Mouse (Mus musculus): ENCODE measurements around the gene Pappa2. TPM values are rescaled to one million over a fixed set of nuclear protein-coding genes. Genes with fewer than 3 reads are reported as not detected.

Gene Pappa2
- polyA plus RNA-seq, 1 experiment from 2014 or later, result 5.6 TPM

DNA sequence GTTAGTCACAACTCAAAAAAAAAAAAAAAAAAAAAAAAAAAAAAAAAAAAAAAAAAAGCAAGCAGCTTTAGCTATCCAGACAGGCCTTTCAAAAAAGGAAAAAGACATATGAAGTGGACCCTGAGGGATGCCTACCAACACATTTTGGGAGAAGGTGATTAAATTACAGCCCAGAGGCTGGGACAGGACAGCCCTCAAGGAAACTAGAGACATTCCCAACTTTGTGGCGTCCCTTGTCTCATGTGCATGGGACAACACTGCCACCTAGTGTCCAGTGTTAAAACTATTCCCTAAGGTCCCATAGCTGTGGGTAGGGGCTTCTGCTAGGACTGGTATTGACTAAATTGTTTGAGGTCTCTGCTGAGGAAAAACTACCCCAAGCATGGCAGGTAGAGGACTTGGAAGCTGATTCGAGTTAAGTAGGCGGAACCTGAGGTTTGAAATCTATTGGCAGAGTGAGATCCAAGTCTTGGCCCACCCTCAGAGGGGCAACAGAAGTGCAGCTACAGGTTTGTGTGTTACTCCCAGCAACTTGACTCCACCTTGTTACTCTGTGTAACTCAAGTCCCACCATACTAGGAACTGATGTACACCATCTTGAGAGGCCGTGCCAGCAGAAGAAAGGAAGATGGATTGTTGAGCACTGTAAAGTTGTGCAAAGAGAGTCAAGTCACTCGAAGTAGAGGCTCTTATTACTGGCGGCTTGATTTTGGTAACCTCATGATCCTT, 26.6 kb downstream of the Pappa2 start:
- Histone ChIP-seq H3K27ac (replicated peaks; ENCODE audit: low read depth, low read length) (no peak overlapping the region), H3K36me3 (ENCODE audit: control insufficient read depth, insufficient read depth, low read length) (no peaks in the 10 kb centered on the region)
- WGBS, result 46% methylated on average over 6 of the region's 6 CpGs

GRCm38 (mm10) chr1:158949041-158949440, 31.2 kb downstream of the Pappa2 start:
- ATAC-seq (ENCODE audit: low read depth), result no peak
- no peak overlapping the region for H3K9ac ChIP-seq (ENCODE audit: low read depth, low read length)
- H3K4me1 ChIP-seq (ENCODE audit: control insufficient read depth, insufficient read depth, low read length), result peaks cover 3% of the 10 kb centered on the region; the same call in 1 of the 2 replicates
- H3K36me3 ChIP-seq (ENCODE audit: control insufficient read depth, insufficient read depth, low read length), result no peaks in the 10 kb centered on the region
- no peaks in the 10 kb centered on the region for H3K9me3 ChIP-seq (ENCODE audit: control insufficient read depth, low read length)
- 84% methylated on average over 6 of the region's 6 CpGs for WGBS
- DNase-seq (ENCODE audit: low spot score), result no peak
- H3K4me2 ChIP-seq (ENCODE audit: low read depth, low read length), result no peak overlapping the region
- no peak overlapping the region for H3K27ac ChIP-seq (replicated peaks; ENCODE audit: low read depth, low read length)
- H3K4me3 ChIP-seq (ENCODE audit: low read depth, low read length), result no peak overlapping the region
- no peaks in the 10 kb centered on the region for H3K27me3 ChIP-seq (replicated peaks; ENCODE audit: control insufficient read depth, insufficient read depth, low read length)

More for the DNA sequence above, 26.6 kb downstream of the Pappa2 start:
- Histone ChIP-seq H3K4me2 (ENCODE audit: low read depth, low read length) (no peak overlapping the region), H3K9ac (ENCODE audit: low read depth, low read length) (no peak overlapping the region), H3K4me3 (ENCODE audit: low read depth, low read length) (no peak overlapping the region), H3K27me3 (replicated peaks; ENCODE audit: control insufficient read depth, insufficient read depth, low read length) (no peaks in the 10 kb centered on the region), H3K9me3 (ENCODE audit: control insufficient read depth, low read length) (no peaks in the 10 kb centered on the region), H3K4me1 (ENCODE audit: control insufficient read depth, insufficient read depth, low read length) (0 out of 2 replicates have a peak, but pooled peaks cover 8% of the 10 kb centered on the region)
- ATAC-seq (ENCODE audit: low read depth) (peak; percentile 81), DNase-seq (ENCODE audit: low spot score) (peak; percentile 88)

- ATAC-seq (ENCODE audit: low read depth) (no peak), DNase-seq (ENCODE audit: low spot score) (no peak)
- Histone ChIP-seq H3K36me3 (ENCODE audit: control insufficient read depth, insufficient read depth, low read length) (no peaks in the 10 kb centered on the region), H3K9ac (ENCODE audit: low read depth, low read length) (no peak overlapping the region), H3K27ac (replicated peaks; ENCODE audit: low read depth, low read length) (no peak overlapping the region), H3K4me1 (ENCODE audit: control insufficient read depth, insufficient read depth, low read length) (peaks cover 3% of the 10 kb centered on the region; the same call in 1 of the 2 replicates), H3K4me3 (ENCODE audit: low read depth, low read length) (no peak overlapping the region), H3K9me3 (ENCODE audit: control insufficient read depth, low read length) (no peaks in the 10 kb centered on the region), H3K27me3 (replicated peaks; ENCODE audit: control insufficient read depth, insufficient read depth, low read length) (no peaks in the 10 kb centered on the region), H3K4me2 (ENCODE audit: low read depth, low read length) (no peak overlapping the region)
- WGBS, result 68% methylated on average over 6 of the region's 6 CpGs
These were observed 32.1 kb downstream of the Pappa2 start for GRCm38 (mm10) chr1:158947981-158948735.

- Histone ChIP-seq H3K4me1 (ENCODE audit: control insufficient read depth, insufficient read depth, low read length) (no peaks in the 10 kb centered on the region; the same call in 1 of the 2 replicates), H3K9me3 (ENCODE audit: control insufficient read depth, low read length) (no peaks in the 10 kb centered on the region), H3K4me2 (ENCODE audit: low read depth, low read length) (no peak overlapping the region), H3K27me3 (replicated peaks; ENCODE audit: control insufficient read depth, insufficient read depth, low read length) (no peaks in the 10 kb centered on the region), H3K4me3 (ENCODE audit: low read depth, low read length) (no peak overlapping the region), H3K9ac (ENCODE audit: low read depth, low read length) (no peak overlapping the region), H3K36me3 (ENCODE audit: control insufficient read depth, insufficient read depth, low read length) (no peaks in the 10 kb centered on the region), H3K27ac (replicated peaks; ENCODE audit: low read depth, low read length) (no peak overlapping the region)
- ATAC-seq (ENCODE audit: low read depth) (no peak), DNase-seq (ENCODE audit: low spot score) (no peak)
- 67% methylated on average over 4 of the region's 4 CpGs for WGBS
These were observed 35.4 kb downstream of the Pappa2 start for GRCm38 (mm10) chr1:158944936-158945335.

- 23% methylated on average over 3 of the region's 3 CpGs for WGBS
- ATAC-seq (ENCODE audit: low read depth), result no peak
- Histone ChIP-seq H3K4me2 (ENCODE audit: low read depth, low read length) (no peak overlapping the region), H3K27ac (replicated peaks; ENCODE audit: low read depth, low read length) (no peak overlapping the region), H3K9me3 (ENCODE audit: control insufficient read depth, low read length) (no peaks in the 10 kb centered on the region), H3K9ac (ENCODE audit: low read depth, low read length) (no peak overlapping the region), H3K27me3 (replicated peaks; ENCODE audit: control insufficient read depth, insufficient read depth, low read length) (no peaks in the 10 kb centered on the region), H3K36me3 (ENCODE audit: control insufficient read depth, insufficient read depth, low read length) (no peaks in the 10 kb centered on the region), H3K4me1 (ENCODE audit: control insufficient read depth, insufficient read depth, low read length) (no peaks in the 10 kb centered on the region), H3K4me3 (ENCODE audit: low read depth, low read length) (no peak overlapping the region)
- DNase-seq (ENCODE audit: low spot score), result peak; percentile 62
These were observed 37.4 kb downstream of the Pappa2 start for GRCm38 (mm10) chr1:158942864-158943263.

DNA sequence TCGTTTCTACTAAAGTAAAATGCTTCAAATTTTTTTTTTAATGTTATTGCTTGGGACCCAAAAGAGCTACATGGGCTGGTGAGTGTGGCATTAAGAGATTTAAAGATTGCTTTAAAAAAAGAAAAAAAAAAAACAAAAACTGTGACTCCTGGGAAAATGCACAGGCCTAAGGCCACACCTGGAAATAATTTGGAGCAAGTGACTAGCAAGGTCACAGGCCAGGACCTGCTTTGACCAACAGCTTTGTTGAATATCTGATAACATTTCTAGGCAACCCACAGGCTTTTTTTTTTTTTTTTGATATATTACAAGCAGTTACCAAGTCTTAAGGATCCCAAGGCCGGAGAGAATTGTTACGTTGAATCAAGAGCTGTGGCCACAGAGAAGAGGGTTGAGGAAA, 39.3 kb downstream of the Pappa2 start:
- H3K27ac ChIP-seq (replicated peaks; ENCODE audit: low read depth, low read length), result no peak overlapping the region
- H3K9me3 ChIP-seq (ENCODE audit: control insufficient read depth, low read length), result no peaks in the 10 kb centered on the region
- ATAC-seq (ENCODE audit: low read depth) (no peak), DNase-seq (ENCODE audit: low spot score) (no peak)
- no peak overlapping the region for H3K9ac ChIP-seq (ENCODE audit: low read depth, low read length)
- H3K4me2 ChIP-seq (ENCODE audit: low read depth, low read length), result no peak overlapping the region
- no peaks in the 10 kb centered on the region for H3K4me1 ChIP-seq (ENCODE audit: control insufficient read depth, insufficient read depth, low read length)
- no peaks in the 10 kb centered on the region for H3K27me3 ChIP-seq (replicated peaks; ENCODE audit: control insufficient read depth, insufficient read depth, low read length)
- WGBS, result 53% methylated on average over 3 of the region's 3 CpGs
- H3K4me3 ChIP-seq (ENCODE audit: low read depth, low read length), result no peak overlapping the region
- H3K36me3 ChIP-seq (ENCODE audit: control insufficient read depth, insufficient read depth, low read length), result no peaks in the 10 kb centered on the region

DNA sequence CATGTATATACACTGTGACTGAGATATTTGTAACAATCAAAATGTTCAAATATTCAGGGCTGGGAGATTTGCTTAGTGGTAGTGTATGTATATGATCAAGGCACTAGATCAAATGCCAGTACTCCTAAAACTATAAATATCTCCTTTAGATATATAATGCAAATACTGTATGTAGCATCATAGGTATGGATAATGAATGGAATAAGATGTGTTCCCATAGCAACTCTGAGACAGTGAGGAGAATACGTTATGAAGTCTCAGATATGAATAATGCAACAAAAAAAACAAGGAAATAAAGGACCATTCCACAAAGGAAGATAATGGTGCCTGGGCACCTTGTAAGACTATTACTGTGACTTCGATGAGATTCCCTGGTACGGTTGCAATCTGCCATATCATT, 45.8 kb downstream of the Pappa2 start:
- H3K27me3 ChIP-seq (replicated peaks; ENCODE audit: control insufficient read depth, insufficient read depth, low read length), result no peaks in the 10 kb centered on the region
- ATAC-seq (ENCODE audit: low read depth), result no peak
- 90% methylated on average over 3 of the region's 3 CpGs for WGBS
- H3K4me1 ChIP-seq (ENCODE audit: control insufficient read depth, insufficient read depth, low read length), result no peaks in the 10 kb centered on the region
- no peak overlapping the region for H3K4me3 ChIP-seq (ENCODE audit: low read depth, low read length)
- DNase-seq (ENCODE audit: low spot score), result no peak
- no peak overlapping the region for H3K9ac ChIP-seq (ENCODE audit: low read depth, low read length)
- H3K4me2 ChIP-seq (ENCODE audit: low read depth, low read length), result no peak overlapping the region
- H3K27ac ChIP-seq (replicated peaks; ENCODE audit: low read depth, low read length), result no peak overlapping the region
- no peaks in the 10 kb centered on the region for H3K9me3 ChIP-seq (ENCODE audit: control insufficient read depth, low read length)
- no peaks in the 10 kb centered on the region for H3K36me3 ChIP-seq (ENCODE audit: control insufficient read depth, insufficient read depth, low read length)

- H3K27ac ChIP-seq (replicated peaks; ENCODE audit: low read depth, low read length), result no peak overlapping the region
- peak; percentile 57; the same call in 1 of the 2 replicates for ATAC-seq (ENCODE audit: low read depth)
These were observed 49.0 kb downstream of the Pappa2 start for GRCm38 (mm10) chr1:158931202-158931827.

More at GRCm38 (mm10) chr1:158931202-158931827, 49.0 kb downstream of the Pappa2 start:
- no peak overlapping the region for H3K9ac ChIP-seq (ENCODE audit: low read depth, low read length)
- no peak overlapping the region for H3K4me3 ChIP-seq (ENCODE audit: low read depth, low read length)
- H3K36me3 ChIP-seq (ENCODE audit: control insufficient read depth, insufficient read depth, low read length), result no peaks in the 10 kb centered on the region
- no peak for DNase-seq (ENCODE audit: low spot score)
- H3K4me2 ChIP-seq (ENCODE audit: low read depth, low read length), result no peak overlapping the region
- no peaks in the 10 kb centered on the region for H3K4me1 ChIP-seq (ENCODE audit: control insufficient read depth, insufficient read depth, low read length)
- no peaks in the 10 kb centered on the region for H3K9me3 ChIP-seq (ENCODE audit: control insufficient read depth, low read length)
- H3K27me3 ChIP-seq (replicated peaks; ENCODE audit: control insufficient read depth, insufficient read depth, low read length), result no peaks in the 10 kb centered on the region
- WGBS, result 50% methylated on average over 6 of the region's 6 CpGs

Measured in embryonic facial prominence, embryonic 14.5 days (tissue).